In the genomic region with DNA sequence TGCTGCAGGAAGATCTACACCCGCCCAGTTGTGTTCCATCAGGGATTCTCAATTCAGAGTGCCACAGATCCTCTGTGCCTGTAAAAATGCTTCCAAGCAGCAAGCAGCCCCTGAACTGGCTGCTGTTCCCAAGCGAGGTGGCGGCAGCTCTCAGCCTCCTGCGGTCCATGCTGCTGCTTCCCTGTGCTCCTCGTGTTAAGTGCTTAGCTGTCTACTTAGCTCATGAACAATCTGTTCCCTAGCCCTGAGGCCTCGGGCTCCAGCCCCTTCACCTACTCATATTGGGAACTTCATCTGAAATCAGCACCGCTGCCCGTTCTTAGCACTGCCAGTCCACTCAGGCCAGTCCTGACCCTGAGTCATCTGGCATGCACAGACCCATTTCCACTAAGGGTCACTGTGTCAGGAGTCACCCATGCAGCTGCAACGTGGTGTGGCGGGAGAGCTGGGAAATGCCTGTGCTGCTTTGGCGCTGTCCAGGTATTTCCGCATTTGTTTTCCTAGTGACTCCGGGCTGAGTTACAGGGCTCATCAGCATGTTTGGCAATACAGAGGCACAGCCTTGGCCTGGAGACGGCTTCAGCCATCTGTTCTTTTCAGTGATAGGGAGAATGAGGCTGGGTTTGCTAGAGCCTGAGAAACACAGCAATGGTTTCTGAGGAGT, we compare ENCODE assay signal across 9 mouse cellular contexts.
A peak's percentile ranks its signal among the peaks of the same experiment; 100 is the strongest.
DNase-seq lines count a peak whose midpoint lies in the region; ATAC-seq lines count a peak whose summit lies in the region.
"Had no signal": no experiment of that assay in that cellular context is flagged by ENCODE, and none has a peak within 500 bp of the region (broad histone marks: within the 10 kb centered on the region; RNA-seq: fewer than 3 reads in every experiment).

No protein-coding gene starts in this region.

- no peak overlapping the region for H3K4me3 ChIP-seq in forebrain, embryonic 14.5 days (ENCODE audit: low read depth, low read length)
- H3K4me3 ChIP-seq in midbrain, embryonic 15.5 days, result no peak overlapping the region
- H3K4me3 ChIP-seq: embryonic facial prominence, embryonic 15.5 days; midbrain, embryonic 12.5 days had no signal

- H3K4me1 ChIP-seq in forebrain, embryonic 14.5 days (ENCODE audit: control insufficient read depth, insufficient read depth, low read length), result peaks cover 27% of the 10 kb centered on the region
- H3K4me1 ChIP-seq in midbrain, embryonic 15.5 days, result peaks cover 19% of the 10 kb centered on the region

- 0 out of 2 replicates have a peak overlapping the region, but pooled peaks have one; percentile 21 for H3K4me2 ChIP-seq in forebrain, embryonic 14.5 days (ENCODE audit: low read length)
- no peak overlapping the region for H3K4me2 ChIP-seq in midbrain, embryonic 15.5 days
- H3K4me2 ChIP-seq: embryonic facial prominence, embryonic 15.5 days; midbrain, embryonic 12.5 days had no signal

- no peaks in the 10 kb centered on the region for H3K27me3 ChIP-seq in forebrain, embryonic 14.5 days (replicated peaks; ENCODE audit: control insufficient read depth, insufficient read depth, low read length)
- H3K27me3 ChIP-seq in midbrain, embryonic 15.5 days (replicated peaks), result no peaks in the 10 kb centered on the region
- H3K27me3 ChIP-seq: embryonic facial prominence, embryonic 15.5 days had no signal

- peak; percentile 71 for DNase-seq in NIH3T3 (ENCODE audit: low read depth)
- DNase-seq in adrenal gland, postnatal 14 days, result peak; percentile 77
- DNase-seq in forebrain, embryonic 14.5 days (ENCODE audit: low spot score), result peak; percentile 76
- DNase-seq in heart, postnatal 25 days (ENCODE audit: low spot score), result peak; percentile 56
- DNase-seq in layer of hippocampus, postnatal 36 days, result peak; percentile 48 to 56
- DNase-seq in thymus, postnatal 4 days, result no peak

- H3K9me3 ChIP-seq in forebrain, embryonic 14.5 days (replicated peaks; ENCODE audit: control insufficient read depth, low read length), result no peaks in the 10 kb centered on the region
- H3K9me3 ChIP-seq in midbrain, embryonic 15.5 days, result no peaks in the 10 kb centered on the region
- H3K9me3 ChIP-seq: embryonic facial prominence, embryonic 15.5 days; midbrain, embryonic 12.5 days had no signal

- peak; percentile 72 for ATAC-seq in forebrain, embryonic 14.5 days
- ATAC-seq in midbrain, embryonic 15.5 days (replicated peaks), result peak; percentile 56

- H3K9ac ChIP-seq in forebrain, embryonic 14.5 days (ENCODE audit: low read length), result no peak overlapping the region; the same call in 1 of the 2 replicates
- H3K9ac ChIP-seq in midbrain, embryonic 15.5 days, result no peak overlapping the region
- H3K9ac ChIP-seq: embryonic facial prominence, embryonic 15.5 days; midbrain, embryonic 12.5 days had no signal

- H3K36me3 ChIP-seq in forebrain, embryonic 14.5 days (ENCODE audit: control insufficient read depth, insufficient read depth, low read length), result no peaks in the 10 kb centered on the region
- H3K36me3 ChIP-seq in midbrain, embryonic 15.5 days (replicated peaks), result no peaks in the 10 kb centered on the region
- H3K36me3 ChIP-seq: embryonic facial prominence, embryonic 15.5 days; midbrain, embryonic 12.5 days had no signal

- intact Hi-C loops in heart, postnatal 25 days (cut with DNase I), result loop anchor here (2.0 to 10.0 kb wide), 4 partner anchors 108 to 478 kb away; no protein-coding TSS in a partner anchor

- 52% methylated on average over 14 of the region's 14 CpGs for WGBS in forebrain, embryonic 14.5 days
- WGBS in midbrain, embryonic 15.5 days, result 51% methylated on average over 14 of the region's 14 CpGs

- H3K27ac ChIP-seq in forebrain, embryonic 14.5 days (ENCODE audit: low read depth, low read length), result no peak overlapping the region
- peak overlapping the region; percentile 32; the same call in 1 of the 2 replicates for H3K27ac ChIP-seq in midbrain, embryonic 15.5 days
- H3K27ac ChIP-seq: embryonic facial prominence, embryonic 15.5 days; midbrain, embryonic 12.5 days had no signal
